ENCODE assay signal across 21 mouse cellular contexts in the genomic region with DNA sequence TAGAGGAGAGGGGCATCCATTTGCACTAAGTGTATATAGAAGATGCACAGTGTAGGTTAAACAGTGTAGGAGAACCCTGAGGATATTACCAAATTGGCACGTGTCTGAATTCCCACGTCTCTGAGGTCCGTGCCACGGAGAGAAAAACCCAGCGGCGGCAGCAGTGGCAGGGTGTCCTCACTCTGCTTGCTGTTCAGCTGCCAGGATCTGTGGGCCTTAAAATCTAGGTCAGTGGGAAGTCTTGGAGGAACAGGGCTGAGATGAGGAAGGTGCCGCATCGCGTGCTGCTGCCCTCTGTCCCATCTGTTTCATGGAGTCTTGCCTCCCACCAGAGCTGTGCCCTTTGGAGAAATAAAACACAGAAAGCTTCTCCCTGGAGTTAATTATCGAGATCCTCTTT. TPM values are rescaled to one million over a fixed set of nuclear protein-coding genes. Genes with fewer than 3 reads are reported as not detected.
DNase-seq lines count a peak whose midpoint lies in the region; ATAC-seq and TF ChIP-seq lines count a peak whose summit lies in the region.
"Had no signal": no experiment of that assay in that cellular context is flagged by ENCODE, and none has a peak within 500 bp of the region (broad histone marks: within the 10 kb centered on the region; RNA-seq: fewer than 3 reads in every experiment).

No protein-coding gene starts in this region.

- H3K36me3 ChIP-seq in E14TG2a.4 (ENCODE audit: insufficient read depth, low read length): peaks cover 99% of the 10 kb centered on the region

- peaks cover 3% of the 10 kb centered on the region for H3K9me3 ChIP-seq in E14TG2a.4 (ENCODE audit: low read length)
- H3K9me3 ChIP-seq: heart, embryonic 10.5 days; hindbrain, embryonic 10.5 days; intestine, embryonic 15.5 days; kidney, embryonic 15.5 days; limb, embryonic 13.5 days; liver, embryonic 15.5 days; midbrain, embryonic 12.5 days; neural tube, embryonic 15.5 days had no signal

- no peak overlapping the region for H3K4me3 ChIP-seq in layer of hippocampus, adult 2 months
- H3K4me3 ChIP-seq in E14TG2a.4 (replicated peaks; ENCODE audit: low read length): peak overlapping the region; percentile 11; the same call in 1 of the 2 replicates
- H3K4me3 ChIP-seq: erythroblast, embryonic 14.5 days; heart, embryonic 10.5 days; hindbrain, embryonic 10.5 days; intestine, embryonic 15.5 days; kidney, embryonic 15.5 days; limb, embryonic 13.5 days; liver, embryonic 15.5 days; midbrain, embryonic 12.5 days; neural tube, embryonic 15.5 days had no signal

- DNase-seq in frontal cortex, postnatal 36 days (ENCODE audit: low spot score in 2 of 2): no peak
- no peak for DNase-seq in layer of hippocampus, adult 2 months (ENCODE audit: low spot score in 2 of 2)
- no peak for DNase-seq in layer of hippocampus, postnatal 25 days (ENCODE audit: extremely low spot score in 1 of 2, low spot score in 1 of 2)
- peak; percentile 50 for DNase-seq in brain, adult 2 months (ENCODE audit: low read depth, low spot score)
- no peak for DNase-seq in ovary, adult 18-20 months (ENCODE audit: low spot score)
- DNase-seq: adrenal gland, adult 8-10 months; cerebellum, adult 9-10 months; gastrocnemius, postnatal 10 days; right cerebral cortex, adult 18-20 months had no signal

- H3K27ac ChIP-seq in layer of hippocampus, adult 2 months: peak overlapping the region; percentile 53
- H3K27ac ChIP-seq: heart, embryonic 10.5 days; hindbrain, embryonic 10.5 days; intestine, embryonic 15.5 days; kidney, embryonic 15.5 days; limb, embryonic 13.5 days; liver, embryonic 15.5 days; midbrain, embryonic 12.5 days; neural tube, embryonic 15.5 days had no signal

- TF ChIP-seq CTCF in layer of hippocampus, adult 2 months (conservative IDR thresholded peaks at IDR 0.05): no peak
- TF ChIP-seq CTCF in E14TG2a.4 (conservative IDR thresholded peaks at IDR 0.05; ENCODE audit: low read length): no peak

- ATAC-seq in frontal cortex, adult (ENCODE audit: low TSS enrichment): peak; percentile 60
- ATAC-seq: intestine, embryonic 15.5 days had no signal

- peaks cover 97% of the 10 kb centered on the region for H3K4me1 ChIP-seq in E14TG2a.4 (replicated peaks; ENCODE audit: low read depth, low read length)
- H3K4me1 ChIP-seq: hindbrain, embryonic 10.5 days; midbrain, embryonic 12.5 days had no signal

- H3K27me3 ChIP-seq in E14TG2a.4 (ENCODE audit: insufficient read depth, low read length): no peaks in the 10 kb centered on the region
- H3K27me3 ChIP-seq: CH12.LX; intestine, embryonic 15.5 days; kidney, embryonic 15.5 days; limb, embryonic 13.5 days; liver, embryonic 15.5 days; midbrain, embryonic 12.5 days; neural tube, embryonic 15.5 days had no signal

RNA-seq across cellular contexts. Expression of a gene that starts 16.9 kb away (rescaled TPM):
- 10 to 100 TPM; 55.0 to 55.2 TPM for total RNA-seq in layer of hippocampus, adult 2 months (2021)
- 10 to 100 TPM; 50.0 to 56.1 TPM for total RNA-seq in layer of hippocampus, postnatal 25 days (2021)
